Mouse (Mus musculus) frontal cortex, postnatal 36 days (tissue): ENCODE measurements at regions not wholly inside any gene's neighbourhood (a gene's known extent, or its start where the extent isn't known, plus 50 kb on each side); places are given as distances from the start of the nearest gene placed in this dataset.

ENCODE experiments used
- DNase-seq, 2 experiments: peaks; one replicate each; pipeline ENCODE4 v3.0.0; 2022; ENCODE audit warnings: low spot score in 2 of 2

DNA sequence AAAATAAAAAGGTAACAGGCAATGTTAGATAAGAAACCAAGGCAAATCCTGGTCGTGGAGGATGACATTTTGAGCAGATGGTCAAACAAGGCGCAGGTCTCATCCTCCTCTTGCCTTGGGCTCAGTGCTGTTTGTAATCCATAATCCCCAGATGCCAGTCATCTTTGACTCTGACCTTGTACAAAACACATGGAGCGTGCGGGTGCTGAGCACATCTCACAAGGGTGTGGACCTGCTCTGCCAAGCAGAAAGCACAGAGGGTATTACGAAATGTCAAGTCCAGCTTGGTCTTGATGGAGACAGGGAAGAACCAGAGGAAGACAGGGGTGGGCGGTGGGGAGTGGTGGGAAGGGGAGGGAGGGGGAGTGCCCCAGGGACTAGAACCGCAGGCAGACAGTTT, 116.9 kb upstream of the Auts2 start:
- no peak for DNase-seq

DNA sequence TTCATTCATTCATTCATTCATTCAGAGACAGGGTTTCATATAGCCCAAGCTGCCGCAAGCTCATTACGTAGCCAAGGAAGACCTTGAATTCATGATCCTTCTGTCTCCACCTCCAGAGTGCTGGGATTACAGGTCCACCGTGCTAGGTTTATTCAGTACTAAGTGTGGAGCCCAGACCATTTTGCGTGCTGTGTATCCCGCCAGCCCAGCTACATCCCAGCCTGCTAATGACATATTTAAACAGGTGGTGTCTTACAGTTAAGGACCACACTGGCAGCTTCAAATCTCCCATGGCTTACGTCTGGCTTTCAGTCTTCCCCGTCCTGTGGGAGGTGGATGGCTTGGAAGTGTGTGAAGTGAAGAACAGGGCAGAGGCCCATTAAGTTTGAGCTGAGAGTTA, 111.2 kb upstream of the Auts2 start:
- DNase-seq = no peak

DNA sequence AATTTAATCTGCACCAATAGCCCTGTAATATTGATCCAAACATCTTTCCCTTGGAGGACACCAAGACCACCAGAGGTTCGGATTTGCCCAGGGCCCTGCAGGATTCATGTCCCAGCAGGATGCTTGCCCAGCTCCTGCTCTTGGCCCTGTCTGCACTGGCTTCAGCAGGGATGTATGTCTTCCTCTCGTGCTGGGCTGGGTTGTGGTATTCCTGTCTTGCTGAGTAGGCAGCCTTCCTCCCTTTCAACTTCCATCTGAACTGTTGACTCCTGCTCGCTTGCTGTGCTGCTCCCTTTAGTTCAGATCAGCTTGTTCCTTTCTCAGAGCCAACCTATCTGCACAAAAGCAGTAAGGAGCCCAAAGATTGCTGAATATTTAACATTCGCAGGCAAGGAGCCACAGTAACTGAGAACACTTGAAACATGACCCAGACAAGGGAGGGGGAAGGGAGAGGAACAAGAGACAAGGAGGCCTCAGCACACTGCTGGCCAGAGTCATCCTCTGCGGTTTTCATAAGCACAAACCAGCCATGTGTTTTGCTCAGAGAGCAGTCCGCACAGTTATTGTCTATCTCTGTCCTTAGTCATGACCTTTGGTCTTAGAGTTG, 110.7 kb upstream of the Auts2 start:
- DNase-seq = peak in 1 of 2 experiments; percentile 10

DNA sequence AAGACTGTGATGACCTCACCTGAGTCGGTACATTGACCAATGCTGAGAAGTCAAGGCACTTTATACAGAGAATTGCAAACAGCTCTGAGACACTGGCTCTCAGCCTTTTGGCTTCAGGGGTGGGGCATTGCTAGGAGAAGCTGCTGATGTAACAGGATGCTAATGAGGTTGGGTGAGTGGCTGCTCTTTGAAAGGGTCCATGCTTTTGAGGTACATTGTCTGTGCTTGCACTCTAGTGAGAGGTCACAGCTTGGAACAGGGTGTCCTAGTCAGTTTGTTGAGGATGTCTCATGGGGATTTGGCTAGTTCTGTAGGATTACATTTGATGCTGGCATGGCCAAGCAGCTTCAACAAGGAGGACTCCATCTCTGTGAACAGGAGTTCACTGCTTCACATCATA, 109.1 kb upstream of the Auts2 start:
- DNase-seq = no peak

DNA sequence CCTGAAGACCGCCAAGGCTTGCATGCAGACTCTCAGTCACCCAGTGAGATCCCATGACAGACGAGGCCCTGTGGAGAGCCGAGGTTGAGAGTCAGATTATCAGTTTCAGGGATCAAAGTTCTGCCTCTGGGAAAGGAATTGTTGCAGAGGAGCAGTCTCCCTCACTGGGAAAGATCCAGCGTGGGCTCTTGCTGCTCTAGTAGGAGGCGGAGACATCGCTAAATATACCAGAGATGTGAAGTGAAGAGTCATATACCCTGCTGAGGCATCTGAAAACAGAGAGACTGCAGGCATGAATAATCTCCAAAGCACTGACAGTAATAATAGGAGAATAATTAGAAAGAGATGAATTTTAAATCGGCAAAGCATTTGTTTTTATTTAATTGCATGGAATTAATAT, 106.6 kb upstream of the Auts2 start:
- DNase-seq = peak; percentile 12 to 27

DNA sequence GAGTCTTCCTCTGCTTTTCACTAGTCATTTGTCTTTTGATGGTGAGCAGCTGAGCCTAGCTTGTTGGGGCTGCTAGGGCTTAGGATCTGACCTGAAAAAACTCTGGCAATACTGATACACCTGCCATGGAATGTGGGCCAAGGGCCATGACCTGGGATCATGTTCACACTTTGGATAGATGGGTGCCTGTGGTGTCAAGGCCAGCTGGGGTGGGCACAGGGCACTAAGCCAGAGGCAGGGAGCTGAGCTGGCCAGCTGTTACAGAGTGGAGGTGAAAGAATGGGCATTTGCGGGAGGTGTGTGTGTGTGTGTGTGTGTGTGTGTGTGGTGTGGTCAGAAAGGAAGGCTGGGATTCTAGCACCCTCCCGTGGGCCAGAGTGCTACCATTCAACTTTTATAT, 105.6 kb upstream of the Auts2 start:
- no peak for DNase-seq

DNA sequence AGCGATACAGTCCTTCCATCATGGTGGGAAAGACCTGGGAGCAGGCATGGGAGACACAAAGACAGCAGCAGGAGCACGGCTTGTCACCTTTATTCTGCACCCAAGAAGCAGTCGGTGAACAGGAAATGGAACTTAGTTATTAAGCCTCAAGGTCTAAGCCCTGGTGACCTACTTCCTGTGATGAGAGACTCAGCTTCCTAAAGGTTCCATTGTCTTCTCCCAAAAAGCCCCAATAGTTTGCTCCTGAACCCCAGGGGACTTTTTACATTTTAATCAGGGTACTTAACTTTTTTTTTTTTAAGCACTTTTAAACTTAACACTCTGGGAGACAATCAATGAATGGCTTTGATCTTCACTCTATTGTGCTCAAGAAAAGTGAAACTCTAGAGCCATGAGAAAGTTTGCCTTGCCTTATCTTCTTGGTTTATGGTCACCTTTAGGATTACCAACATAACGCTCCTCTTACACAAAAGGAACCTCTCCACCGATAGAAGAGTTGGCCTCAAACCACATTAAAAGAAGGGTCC, 101.6 kb upstream of the Auts2 start:
- no peak for DNase-seq

DNA sequence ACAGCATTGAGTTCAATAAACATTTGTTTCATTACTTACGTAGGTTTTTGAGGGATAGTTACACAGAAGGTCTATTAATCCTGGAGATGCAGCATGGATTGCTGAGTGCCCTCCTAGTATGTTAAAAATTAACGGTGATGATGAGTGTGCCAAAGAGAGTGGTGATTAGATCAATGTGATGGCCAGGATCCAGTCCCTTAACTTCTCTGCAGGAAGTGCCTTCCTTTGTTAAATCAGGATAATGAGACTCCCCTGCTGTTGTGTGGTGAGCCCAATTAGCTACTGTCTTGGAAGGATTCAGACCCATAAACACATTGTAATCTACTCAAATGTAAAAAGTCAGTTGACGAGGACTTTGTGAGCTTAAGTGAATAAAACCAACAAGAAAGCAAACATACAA, 100.1 kb upstream of the Auts2 start:
- DNase-seq = no peak

DNA sequence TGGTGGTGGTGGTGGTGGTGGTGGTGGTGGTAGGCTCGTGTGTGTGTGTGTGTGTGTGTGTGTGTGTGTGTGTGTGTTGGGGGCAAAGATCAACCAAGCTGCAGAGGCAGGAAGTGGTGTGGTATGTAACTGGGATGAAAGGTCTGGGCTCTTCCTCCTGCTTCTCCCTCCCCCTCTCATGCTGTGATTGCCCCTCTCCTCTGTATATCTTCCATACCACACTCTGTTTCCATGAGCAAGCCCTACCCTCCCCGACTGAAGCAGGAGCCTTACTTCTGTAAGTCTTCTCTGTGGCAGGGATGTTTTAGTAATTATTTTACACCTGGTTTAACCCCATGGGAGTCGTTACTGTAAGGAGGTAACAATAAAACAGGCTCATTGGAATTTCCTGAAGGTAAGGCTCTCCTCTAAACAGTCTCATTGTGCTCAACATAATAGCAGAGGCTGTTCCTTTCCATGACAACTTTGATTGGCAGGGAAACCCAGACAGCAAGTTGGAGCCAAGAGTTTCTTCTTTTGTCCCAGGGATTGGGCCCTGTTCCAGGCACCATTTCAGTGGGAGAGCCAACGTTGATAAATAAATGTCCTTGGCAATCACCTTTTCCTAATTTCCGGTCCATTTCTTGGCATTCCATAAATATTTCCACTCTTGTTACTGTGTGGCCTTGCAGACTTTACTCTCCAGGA, 90.2 kb upstream of the Auts2 start:
- no peak for DNase-seq

DNA sequence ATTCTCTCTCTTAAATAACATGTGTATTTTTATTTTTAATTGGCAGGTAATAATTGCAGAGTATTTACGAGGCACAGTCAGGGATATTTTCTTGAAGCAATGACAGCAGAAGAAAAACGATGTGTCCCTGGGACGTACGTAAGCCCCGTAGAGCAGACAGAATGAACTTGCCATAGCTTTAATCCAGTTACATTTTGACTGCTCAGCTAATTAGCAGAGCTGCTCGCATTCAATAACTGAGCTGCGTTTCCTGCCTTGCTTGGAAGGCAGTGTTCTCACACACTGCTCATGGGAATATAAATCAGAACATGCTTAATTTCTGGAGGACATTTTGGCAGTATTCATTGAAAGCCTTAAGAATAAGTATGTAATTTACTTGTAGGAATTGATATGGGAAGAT, 78.6 kb upstream of the Auts2 start:
- DNase-seq = no peak

DNA sequence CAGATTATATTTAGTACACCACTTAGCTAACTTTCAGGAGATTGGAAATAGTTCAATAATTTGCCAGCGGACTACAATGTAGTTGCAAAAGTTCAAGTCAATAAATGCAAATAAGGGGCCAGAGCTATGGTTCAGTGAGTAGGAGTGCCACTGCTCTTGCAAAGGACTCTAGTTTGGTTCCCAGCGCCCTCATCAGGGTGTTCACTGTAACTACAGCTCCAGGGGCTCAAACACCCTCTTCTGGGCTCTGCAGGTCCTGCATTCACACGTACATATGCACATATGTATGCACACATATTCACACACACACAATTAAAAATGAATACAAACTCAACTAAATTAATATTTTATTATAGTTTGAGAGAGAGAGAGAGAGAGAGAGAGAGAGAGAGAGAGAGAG, 74.1 kb upstream of the Auts2 start:
- DNase-seq = no peak

DNA sequence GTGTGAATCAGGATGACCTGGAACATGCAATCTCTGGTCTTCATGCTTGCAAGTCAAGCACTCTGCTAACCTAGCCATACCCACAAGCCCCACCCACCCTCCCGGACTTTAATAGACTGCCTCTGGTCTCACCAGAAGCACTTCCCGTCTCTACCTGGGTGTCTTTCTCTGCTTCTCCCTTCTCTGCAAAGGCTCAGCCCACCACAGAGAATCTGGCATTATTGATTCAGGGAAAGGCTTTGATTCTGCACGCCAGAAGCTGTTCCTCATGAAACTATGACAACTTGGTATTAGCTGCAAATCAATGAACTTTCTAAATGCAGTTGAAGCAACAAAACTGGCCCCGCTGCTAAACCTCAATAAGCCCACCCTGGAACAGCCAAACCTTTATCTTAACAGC, 66.1 kb upstream of the Auts2 start:
- no peak for DNase-seq

DNA sequence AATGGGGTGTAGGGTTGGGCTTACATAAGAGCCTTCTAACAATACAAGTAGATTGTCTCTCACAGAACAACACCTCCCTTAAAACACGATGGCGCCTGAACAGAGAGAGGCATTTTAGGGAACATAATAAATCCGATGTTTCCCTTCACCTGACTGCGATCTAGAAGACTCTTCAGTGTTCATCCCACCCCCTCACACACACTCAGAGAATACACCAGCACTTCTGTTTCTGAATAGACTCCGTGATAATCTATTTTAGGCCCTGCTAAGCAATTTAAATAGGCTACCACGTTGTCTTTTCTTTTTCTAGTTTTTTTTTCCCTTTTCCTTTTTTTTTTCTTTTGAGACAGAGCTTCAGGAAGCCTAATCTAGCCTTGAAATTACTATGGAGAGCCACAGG, 63.1 kb upstream of the Auts2 start:
- DNase-seq = peak; percentile 12 to 21

DNA sequence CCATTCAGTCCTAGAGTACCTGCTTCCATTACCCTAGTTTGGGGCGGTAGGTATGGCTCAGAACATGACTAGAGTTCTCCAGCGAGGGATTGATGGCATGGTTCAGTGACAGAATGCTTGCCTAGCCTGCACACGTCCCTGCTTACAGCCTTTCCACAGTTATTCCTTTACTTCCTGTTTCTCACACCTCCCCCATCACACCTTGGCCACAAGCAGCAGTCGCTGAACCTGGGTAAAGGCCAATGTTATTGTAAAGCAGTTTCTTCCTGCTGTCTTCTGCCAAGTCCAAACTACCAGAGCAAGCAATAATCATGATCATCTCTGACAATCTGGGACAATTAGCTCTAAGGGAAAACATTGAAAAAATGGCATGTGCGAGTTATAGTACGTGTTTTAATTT, 51.7 kb upstream of the Auts2 start:
- DNase-seq = no peak
